Mouse (Mus musculus) small intestine, adult 2 months (tissue): ENCODE results near the gene Samhd1.

Experiments
- CTCF ChIP-seq: fragments of 200-500 bp; IDR thresholded peaks from 2 replicates; pipeline ENCODE4 v1.5.1; 2012; ENCODE audit warnings: low read depth, mild to moderate bottlenecking, control low read depth, inconsistent platforms, low read length, moderate library complexity, mixed read lengths; ENCODE audit not compliant: insufficient replicate concordance, insufficient read length; ENCODE audit errors: extremely low read depth
- POLR2A ChIP-seq: fragments of 200-500 bp; IDR thresholded peaks from 2 replicates; pipeline ENCODE4 v1.6.1; 2012; ENCODE audit warnings: low read depth, mild to moderate bottlenecking, control low read depth, inconsistent platforms, low read length, moderate library complexity

- TF ChIP-seq POLR2A (no peak), CTCF (no peak)
These were observed 53.1 kb downstream of the Samhd1 start for GRCm38 (mm10) chr2:157081960-157082359.
